Mouse (Mus musculus) MN1 (cell line): ENCODE data around the gene Rcc2.

Source experiments
- DNase-seq: peaks from one replicate; pipeline ENCODE4 v3.0.0-alpha.2; 2016; ENCODE audit warnings: low spot score

Rcc2 gene

DNA sequence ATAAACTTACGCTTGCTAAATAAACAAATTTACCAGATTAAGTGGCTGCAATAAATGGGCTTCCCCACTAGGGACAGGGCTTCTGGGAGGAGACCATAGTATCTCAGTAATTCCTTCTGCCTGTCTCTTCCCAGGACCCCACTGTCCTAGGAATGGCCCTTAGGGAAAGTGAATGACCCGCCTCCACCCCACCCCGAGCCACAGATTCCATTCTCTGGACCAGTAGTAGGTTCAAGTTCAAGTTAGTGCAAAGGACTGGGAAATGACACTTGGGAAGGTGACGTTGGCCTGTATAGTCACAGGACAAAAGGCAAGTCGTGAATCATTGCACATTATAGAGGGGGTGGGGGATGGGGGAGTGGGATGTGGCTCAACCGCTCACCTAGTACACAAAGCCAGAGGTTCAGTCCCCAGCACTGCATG lies 15.4 kb upstream of the Rcc2 start:
- DNase-seq: no peak

DNA sequence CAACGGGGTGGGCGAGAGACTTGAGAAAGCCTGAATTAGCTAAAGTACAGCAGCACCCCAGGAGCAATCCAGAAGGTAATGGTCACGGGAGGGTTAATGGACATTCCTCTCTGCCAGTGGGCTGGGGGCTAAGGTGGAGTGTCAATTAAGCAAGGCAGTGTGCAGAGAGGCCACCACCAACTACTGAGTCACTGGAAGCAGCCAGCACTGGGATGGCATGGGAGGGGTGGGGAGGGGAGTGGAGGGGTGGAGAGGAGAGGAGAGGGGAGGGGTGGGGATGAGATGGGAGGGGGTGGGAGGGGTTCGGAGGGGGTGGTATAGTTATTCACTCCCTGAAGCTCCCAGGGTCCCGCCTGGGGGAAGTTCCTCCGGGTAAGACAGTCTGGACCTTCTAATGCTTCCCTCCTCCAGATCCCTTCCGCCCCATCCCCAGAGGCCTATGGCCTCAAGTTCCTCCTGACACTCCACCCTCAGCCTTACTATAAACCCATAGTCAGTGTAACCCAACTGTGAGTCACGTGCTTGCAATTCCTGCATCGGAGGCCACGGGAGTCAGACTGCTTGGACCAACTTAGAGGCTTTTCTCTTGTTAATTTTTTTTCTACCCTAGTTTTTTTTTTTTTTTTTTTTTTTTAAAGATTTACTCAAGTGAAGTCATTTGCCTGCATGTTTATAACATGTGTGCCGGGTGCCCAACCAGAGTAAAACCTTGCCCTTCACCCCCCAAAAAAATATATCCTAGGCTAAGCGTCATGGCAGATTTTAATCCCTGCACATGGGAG lies 12.1 kb upstream of the Rcc2 start:
- DNase-seq: peak; percentile 54

DNA sequence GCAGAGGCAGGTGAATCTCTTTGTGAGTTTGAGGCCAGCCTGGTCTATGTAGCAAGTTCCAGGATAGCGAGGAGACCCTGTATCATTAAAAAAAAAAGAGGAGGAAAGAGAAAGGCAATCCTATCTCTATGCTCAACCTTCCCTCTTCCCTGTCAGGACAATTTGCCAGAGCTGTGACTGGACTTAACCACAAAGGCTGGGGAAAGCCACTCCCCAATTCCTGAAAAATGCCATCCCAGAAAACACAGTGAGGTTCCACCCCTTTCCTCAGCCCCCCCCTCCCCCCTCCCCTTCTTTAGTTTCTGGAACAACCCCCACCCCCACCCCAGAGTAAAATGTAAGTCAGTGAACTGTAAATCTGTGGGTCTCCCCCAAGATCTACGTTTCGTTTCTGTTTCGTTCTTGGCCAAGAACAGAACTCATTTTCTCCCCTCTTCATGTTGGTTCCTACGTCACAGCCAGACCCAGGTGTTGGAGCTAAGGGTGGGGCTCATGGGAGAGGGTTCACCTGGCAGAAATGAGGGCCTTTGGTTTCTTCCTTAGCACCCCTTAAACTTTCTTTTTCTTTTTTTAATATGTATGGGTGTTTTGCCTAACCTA lies 11.4 kb upstream of the Rcc2 start:
- DNase-seq: no peak

DNA sequence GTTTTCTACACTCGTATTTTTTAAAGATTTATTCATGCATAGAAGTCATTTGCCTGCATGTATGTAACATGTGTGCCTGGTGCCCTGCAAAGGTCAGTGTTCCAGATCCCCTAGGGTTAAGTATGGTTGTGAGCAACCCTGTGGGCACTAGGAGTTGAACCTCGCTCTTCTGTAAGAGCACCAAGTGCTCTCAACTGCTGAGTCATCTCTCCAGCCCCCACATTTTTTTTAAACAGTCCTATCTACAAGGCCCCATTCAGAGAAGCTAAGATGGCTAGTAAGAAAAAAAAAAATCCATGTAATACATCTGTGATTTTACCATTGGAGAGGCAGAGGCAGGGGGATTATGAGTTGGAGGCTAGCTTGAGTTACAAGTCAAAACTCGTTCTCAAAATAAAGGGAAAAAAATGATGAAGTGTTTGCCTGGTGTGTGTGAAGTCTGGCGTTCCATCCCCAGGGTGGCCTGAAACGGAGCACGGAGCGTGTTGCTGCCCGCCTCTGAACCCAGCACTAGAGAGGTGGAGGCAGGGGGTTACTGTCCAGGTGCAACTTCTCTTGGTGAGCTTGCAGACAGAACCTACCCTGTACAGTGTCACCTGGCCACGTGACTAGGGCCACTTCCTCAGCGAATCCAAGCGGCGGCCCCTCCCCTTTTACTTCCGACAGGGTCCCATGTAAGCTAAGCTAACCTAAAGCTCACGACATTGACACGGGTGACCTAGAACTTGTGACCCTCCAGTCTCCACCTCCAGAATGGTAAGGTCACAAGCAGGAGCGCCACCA lies 10.3 kb upstream of the Rcc2 start:
- no peak for DNase-seq

DNA sequence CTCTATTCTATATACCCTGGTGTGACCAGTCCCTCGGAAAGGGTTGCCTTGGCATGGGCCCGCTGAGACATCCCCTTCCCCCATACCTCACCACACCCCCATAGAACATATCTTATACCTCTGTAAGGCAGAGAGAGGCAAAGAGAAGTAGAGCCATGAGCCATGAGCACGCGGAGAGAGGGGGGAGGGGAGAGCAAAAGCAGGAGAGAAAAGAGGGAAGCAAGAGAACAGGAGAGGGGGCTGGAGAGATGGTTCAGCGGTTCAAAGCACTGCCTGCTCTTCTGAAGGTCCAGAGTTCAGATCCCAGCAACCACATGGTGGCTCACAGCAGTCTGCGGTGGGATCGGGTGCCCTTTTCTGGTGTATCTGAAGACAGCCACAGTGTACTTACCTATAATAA lies 8.9 kb upstream of the Rcc2 start:
- no peak for DNase-seq

DNA sequence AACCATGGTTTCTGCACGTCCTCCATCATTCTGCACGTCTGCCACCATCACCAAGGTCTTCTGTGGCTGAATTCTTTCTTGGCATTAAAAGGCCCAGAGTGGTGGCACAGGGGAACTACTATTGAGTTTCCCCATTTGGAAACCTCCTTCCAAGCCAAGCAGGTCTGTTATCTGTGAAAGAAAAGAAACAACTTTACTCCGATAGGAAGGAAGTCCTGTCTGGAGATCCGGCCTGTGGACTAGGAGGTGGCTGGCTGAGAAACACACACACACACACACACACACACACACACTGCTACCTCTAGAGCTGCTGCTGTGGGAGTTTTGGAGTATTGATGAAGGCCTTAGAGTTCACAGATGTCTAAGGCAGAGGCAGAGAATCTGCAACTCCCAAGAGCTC lies 6.8 kb upstream of the Rcc2 start:
- DNase-seq: no peak

DNA sequence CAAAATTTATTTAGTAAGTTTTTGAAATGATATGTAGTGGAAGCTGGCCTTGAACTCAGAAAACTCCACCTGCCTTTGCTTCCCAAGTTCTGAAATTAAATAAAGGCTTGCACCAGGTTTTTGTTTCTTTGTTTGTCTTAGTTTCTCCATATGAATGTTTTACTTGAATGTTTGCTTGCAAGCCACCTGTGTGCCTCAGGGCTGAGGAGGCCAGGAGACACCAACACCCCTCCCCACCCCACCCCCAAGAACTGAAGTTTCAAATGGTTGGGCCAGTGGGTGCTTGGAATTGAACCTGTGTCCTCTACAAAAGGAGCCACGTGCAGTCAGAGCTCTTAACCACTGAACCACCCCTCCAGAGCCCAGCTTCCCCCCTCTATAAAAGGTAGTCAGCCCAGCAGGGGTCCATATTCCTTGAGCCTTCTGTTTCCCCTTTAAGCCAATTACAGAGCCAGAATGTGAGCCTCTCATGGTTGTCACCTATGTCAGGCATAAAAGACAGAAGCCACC lies 5.7 kb upstream of the Rcc2 start:
- no peak for DNase-seq

DNA sequence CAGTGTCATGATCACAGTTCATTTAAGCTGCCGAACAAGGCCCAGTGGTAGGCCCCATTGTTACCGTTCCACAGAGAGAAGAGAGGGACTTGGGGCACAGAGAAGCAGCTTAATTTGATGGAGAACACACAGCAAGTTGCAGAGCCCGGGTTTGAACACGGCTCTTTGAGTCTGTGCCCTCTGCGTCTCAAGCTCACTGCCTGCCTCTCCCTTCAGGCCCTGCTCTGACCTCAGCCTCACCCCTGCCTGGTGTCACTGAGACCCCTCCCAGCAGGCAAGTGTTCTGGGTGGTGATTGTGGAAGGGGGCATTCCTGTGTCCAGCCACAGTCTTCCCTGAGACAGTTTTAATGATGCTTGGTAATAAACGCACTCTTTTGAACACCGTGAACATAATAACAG lies 5.2 kb upstream of the Rcc2 start:
- DNase-seq: no peak

DNA sequence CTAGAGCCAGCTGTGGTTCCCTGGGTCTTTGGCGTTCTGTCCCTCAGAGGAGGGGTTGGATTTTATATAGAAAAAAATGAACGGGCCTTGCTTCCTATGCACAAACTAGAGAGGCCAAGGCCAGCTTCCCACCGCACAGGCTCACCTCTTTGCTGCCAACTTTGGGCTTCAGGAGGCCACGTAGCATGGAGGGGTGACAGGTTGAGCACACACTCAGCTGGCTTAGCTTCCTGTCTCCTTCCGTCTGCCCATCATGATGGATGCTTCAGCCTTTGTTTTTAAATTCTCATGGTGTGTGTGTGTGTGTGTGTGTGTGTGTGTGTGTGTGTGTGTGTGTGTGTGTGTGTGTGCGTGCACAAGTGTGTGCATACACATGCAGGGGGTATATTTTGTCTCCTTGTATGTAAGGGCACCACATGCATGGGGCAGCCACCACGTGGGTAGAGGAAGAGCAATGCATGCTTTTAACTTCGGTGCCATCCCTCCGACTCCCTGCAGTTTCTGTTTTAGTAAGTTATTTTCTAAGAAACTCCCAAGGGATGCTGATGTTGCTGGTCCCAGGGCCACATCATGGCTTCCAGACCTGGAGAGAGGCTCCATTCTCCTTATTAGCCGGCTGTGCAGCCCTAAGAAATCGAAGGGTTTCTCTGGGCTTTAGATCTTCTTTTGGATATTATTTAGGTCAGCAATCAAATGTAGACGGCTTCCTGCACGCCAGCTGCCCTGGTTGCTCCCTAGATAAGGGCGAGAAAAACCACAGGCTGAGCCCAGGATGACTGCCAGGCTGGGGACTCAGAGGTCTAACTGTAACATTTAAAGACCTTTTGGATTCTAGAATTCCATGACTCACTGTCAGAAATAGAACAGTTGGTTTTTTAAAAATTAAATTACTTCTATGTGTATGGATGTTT lies 4.4 kb upstream of the Rcc2 start:
- peak; percentile 65 for DNase-seq

DNA sequence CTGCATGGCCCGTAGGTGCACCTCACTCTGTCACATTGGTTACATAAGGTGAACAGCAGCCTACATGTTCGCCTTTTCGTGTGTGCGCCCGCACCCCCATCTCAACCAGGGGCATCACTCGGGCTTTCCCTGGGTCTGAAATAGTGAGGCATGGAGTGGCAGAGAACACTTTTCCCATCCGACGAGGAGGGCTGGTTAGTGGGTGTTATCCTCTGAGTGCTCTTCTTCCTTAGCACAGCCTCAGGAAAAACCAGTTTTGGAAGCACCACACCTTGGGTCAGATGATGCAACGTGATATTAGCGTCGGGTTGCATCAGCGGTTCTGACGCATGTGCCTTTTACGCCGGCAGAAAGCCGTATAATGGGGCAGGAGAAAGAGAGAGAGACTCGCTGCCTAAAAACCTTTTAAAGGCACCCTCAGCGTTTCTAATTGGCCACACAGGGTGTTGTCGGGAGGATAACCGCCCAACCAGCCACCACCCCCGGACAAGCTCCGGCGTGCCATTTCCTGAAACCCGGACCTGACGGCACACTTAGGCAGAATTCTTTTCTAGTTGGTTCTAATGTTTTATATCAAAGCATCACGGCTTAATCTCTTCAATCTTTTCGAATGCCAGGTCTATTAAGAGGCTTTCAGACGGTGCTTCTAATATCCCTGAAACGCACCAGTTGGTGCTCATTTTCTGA lies 757 bp upstream of the Rcc2 start:
- peak; percentile 94 for DNase-seq

DNA sequence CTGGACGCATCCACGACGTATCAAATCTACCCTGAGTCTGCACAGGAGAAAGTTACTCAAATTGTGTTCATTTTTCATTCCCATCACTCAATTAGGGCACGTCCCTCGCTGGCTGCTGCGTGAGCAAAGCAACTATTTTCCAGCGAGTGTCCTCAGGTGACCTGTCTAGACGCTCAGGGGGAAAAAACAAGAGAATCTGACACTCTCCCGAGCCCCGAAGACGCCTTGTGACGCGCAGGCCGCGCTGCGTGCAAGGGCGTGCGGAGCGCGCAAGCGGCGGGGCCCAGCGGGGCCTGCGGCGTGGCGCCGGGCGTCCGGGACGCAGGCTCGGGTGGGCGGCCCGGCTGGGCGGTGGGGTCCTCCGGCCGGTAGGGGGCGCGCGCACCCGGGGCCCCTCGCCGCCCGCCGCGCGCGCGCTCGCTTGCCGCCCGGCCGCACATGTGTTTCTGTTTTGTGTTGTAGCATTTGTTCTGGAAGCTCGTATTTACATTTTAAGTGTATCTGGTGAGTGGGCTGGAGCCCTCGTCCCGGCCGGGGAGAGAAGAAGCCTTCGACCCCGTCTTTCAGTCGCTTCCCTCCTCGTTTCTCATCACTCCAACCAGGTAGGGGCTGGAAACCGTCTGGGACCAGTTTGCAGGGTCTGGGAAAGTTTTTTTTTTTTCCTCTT lies 841 bp downstream of the Rcc2 start:
- DNase-seq: peak; percentile 93

DNA sequence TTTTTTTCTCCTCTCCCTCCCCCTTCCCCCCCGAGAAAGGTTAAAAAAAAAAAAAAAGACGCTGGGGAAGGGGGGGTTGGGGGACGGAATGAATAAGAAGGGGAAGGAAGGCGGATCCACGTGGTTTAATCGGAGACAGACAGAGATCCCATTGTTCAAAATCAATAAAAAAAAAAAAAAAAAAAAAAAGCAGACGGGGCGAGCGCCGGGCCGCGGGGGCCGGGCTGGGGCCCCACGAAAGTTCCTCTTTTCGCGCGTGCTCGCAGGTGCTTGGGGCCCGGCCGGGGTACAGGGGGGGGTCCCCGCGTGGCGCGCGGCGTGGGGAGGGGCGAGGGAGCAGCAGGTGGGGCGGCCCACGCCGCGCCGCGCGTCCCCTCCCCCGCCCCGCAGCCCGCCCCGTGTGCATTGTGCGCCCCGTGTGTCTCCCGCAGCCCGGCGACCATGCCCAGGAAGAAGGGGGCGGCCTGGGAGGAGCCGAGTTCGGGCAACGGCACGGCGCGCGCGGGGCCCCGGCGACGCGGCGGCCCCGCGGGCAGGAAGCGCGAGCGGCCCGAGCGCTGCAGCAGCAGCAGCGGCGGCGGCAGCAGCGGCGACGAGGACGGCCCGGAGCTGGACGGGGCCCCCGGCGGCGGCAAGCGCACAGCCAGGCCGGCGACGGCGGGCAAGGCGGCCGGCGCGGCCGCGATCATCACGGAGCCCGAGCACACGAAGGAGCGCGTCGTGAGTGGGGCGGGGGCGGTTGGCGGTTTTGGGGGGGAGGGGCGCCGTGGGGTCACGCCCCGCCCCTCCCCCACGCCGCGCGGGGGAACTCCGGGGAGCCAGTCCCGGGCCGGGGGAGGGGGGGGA lies 1.6 kb downstream of the Rcc2 start:
- peak; percentile 71 for DNase-seq

DNA sequence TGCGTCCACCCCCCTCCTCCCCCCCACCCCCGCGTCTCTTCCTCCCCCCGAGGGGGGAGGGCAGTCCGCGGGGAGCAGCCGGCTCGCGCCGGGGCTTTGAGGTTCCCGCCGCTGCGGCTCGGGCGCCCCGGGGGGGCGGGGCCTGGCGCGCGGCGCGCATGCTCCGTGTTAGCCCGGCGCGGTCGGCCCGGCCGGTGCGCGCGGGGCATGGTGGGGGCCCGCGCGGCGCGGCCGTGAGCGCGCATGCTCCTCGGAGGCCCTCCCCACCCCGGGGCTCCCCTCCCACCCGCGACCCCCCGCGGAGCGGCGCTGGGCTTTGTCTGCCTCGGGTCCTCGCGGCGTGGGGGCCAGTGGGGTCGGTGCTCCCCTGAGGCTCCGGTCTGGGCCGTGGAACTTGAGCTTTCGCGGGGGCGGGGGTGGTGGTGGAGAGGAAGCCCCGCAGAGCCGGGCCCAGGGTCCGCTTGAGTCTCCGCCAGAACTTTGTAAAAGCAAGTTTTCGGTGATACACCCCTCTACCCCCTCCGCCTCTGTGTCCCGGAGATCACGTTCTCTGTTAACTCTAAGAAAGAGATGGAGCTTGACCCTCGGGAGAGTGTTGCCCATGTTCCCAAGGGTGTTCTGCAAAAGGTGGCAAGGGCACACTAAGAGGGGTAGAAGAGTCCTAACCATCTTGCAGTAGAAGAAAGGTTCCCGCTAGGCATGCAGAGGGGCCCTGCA lies 2.4 kb downstream of the Rcc2 start:
- DNase-seq: peak; percentile 83

DNA sequence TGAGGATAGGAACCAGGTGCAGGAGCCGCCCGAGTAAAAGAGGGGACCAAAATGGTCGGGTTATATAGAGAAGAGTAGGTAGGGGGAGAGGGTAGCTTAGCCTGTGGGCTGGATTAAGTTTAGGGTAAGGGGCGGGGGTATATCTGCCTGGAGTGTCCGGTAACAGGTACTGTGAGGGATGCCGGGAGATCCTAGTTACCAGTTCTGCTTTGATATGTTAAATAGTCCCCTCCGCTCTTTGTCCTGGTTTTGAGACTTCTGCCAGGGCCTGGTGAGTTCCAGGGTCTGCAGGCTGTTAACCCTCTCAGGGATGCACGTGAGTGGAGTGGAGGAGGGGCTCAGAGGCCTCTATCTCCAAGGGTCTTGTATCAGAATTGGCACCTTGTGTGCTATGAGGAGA lies 3.3 kb downstream of the Rcc2 start:
- DNase-seq: no peak

DNA sequence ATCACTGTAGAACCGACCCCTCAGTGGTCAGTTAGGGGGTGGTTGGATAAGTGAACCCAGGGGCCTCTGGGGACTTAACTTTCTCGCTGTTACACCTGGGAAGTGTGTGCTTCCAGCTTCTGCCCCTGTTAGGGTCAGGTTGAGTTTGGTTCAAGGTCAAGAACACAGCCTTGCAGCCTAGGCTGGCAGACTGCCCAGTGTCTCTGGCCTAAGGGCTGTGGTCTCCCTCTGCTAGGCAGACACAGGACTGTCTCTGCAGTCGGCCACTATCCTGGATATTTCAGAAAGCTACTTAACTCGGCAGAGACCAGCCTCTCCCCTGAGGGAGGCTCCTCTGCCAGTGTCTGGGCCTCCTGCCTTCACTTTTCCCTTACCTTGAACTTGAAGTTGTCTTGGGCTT lies 3.8 kb downstream of the Rcc2 start:
- peak; percentile 77 for DNase-seq

DNA sequence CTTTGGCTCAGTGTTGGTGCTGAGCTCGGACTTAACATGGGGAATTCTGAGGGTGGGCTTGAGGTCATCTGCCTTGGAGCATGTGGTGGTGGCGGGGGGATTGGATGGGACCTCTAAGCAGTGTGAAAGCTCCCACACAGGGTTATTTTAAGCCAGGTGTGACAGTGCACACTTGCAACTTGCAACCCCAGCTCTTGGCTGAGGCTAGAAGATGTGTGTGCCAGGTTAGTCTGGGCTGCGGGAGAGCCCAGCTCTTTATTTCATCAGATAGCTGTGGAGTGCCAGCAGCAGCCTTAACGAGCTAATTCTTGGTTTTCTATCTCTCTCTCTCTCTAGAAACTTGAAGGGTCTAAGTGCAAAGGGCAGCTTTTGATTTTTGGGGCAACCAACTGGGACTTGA lies 7.3 kb downstream of the Rcc2 start:
- DNase-seq: no peak

DNA sequence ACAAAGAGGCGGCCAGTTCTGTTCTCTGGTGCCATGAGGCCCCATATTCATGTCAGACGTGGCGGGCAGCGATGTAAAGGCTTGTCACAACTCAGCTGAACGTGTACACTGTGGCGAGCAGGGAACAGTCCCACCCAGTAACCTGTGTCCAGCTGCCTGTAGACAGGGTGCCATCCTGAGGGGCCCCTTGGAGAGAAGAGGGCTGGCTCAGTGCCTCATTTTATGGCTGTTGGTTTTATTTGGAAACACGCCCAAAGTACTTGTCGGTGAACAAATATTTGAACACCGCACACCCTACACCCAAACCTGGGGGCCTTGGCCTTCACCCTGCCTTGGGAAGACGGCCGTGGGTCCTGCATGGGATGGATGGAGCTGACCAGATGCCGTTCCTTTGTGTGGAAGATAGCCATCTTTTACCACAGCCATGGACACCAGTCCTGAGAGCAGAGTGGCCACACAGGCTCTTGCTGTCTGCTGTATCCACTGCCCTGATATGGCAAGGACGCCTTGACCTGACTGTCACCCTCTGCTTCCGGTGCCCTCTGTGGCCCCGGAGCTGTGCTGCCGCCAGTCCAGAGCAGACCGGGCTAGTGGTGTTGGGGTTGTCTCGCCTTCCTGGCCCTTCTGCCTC lies 8.1 kb downstream of the Rcc2 start:
- DNase-seq: peak; percentile 49

DNA sequence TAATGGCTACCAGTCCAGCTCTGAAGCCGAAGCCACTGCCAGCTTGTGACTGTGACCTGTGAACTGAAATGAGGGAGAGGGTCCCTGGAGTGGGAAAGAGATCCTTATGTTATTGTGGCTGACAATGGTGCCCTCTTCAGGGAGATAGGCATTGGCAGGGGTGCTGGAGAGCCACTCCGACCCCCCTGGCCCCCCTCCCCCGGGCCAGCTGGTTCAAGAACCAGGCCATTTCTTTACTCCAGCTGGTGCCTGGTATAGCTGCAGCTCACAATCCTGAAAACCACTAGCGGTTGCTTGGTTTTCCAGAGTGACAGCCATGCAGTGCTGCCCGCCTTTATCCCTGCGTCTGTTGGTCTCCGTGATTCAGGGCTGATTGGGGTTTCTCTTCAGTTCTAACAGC lies 8.8 kb downstream of the Rcc2 start:
- peak; percentile 61 for DNase-seq

DNA sequence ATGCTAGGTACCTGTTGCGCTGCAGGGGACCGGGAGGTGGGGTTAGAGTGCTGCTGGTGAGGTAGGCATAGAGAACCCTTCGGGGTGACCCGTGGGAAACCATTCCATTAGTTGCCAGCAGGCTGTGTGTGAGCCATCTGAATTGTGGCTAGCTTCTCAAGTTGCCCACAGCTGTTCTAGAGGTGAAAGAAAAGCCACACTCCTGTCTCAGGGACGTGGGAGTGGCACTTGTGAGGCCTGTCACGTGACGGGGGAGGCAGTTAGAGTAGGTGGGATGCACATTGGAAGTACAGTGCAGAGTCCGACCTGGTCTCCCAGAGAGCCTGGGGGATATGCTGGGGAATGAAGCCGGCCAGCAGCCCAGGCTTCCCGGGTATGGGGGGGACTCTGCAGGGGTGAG lies 9.3 kb downstream of the Rcc2 start:
- no peak for DNase-seq
